Mouse (Mus musculus): ENCODE results near the gene Syngr2. TPM values are rescaled to one million over a fixed set of nuclear protein-coding genes. Genes with fewer than 3 reads are reported as not detected.

The Syngr2 gene
- polyA plus RNA-seq, 1 experiment from 2014 or later: 13.7 TPM

DNA sequence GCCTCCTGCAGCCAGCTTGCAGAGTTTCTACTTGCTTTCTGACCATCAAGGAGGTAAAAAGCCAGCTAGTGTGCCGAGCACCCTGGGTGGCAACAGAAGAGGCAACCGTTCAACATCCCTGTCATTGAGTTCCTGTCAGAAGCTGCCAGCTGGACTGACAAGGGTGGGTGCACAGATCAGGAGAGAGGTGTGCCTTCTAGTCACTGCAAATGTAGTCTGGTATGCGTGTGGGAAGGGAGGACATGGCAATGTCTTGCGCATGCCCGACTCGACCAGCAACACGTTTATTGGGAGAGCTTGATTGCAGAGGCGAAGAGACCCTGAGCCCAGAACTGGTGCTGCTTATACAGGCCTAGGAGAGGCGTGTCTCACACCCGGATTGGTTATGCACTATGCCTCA is 48.0 kb downstream of the Syngr2 start:
- ATAC-seq (ENCODE audit: low FRiP score): no peak
- WGBS: 95% methylated on average over 10 of the region's 10 CpGs

DNA sequence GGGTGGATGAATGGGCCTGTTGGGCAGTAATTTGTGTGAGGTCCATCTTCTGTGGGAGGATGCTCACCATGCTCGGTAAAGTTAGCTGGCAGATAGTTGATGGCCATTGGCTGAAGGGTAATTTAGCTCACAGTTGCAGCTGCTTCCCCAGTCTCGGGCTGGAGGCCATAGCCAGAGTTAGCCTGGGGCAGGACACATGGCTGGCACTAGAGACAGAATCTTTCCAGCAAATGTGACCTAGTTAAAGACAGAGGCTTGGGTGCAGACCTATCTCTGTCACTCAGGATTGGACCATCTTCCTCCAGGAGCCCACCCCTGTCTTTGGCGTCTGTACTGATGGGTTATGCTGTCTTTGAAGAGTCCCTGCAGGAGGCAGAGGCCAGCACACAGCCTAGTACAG is 48.9 kb downstream of the Syngr2 start:
- H3K27ac ChIP-seq (replicated peaks): no peak overlapping the region

More for the DNA sequence above, 48.0 kb downstream of the Syngr2 start:
- peaks cover 11% of the 10 kb centered on the region for H3K4me1 ChIP-seq
- no peak overlapping the region for H3K27ac ChIP-seq (replicated peaks)
- peaks cover 31% of the 10 kb centered on the region for H3K27me3 ChIP-seq (replicated peaks)
- H3K9me3 ChIP-seq (replicated peaks): no peaks in the 10 kb centered on the region
- H3K36me3 ChIP-seq: no peaks in the 10 kb centered on the region; the same call in 1 of the 2 replicates
- no peak overlapping the region for H3K4me3 ChIP-seq (replicated peaks)
- H3K9ac ChIP-seq (replicated peaks): no peak overlapping the region
- H3K4me2 ChIP-seq: no peak overlapping the region

DNA sequence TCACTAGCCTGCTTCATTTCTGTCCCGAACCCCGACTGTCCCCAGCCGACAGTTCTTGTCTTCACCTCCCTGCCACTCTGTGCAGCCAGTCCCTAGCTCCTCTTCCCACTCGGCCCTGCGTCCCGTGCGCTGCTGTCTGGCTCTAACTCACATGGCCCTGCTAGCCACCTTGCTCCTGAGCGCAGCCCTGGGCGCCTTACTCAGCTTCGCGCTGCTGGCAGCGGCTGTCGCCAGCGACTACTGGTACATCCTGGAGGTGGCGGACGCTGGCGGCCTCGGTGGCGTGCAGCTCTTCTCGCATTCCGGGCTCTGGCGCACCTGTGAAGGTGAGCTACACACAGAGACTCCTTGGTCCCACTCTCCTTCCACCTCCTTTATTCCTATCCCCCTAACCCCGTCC is 51.1 kb downstream of the Syngr2 start, which contains the start of gene Tmem235:
Gene Tmem235 (plus strand): TSS at position 152 of the 400 bp plus-strand sequence.
- WGBS: 4% methylated on average over 23 of the region's 23 CpGs
- Histone ChIP-seq H3K4me3 (replicated peaks) (no peak within 1 kb of the TSS), H3K27ac (replicated peaks) (no peak within 1 kb of the TSS), H3K27me3 (replicated peaks) (peaks cover 32% of the 10 kb centered on the region), H3K4me1 (peaks cover 13% of the 10 kb centered on the region), H3K9me3 (replicated peaks) (no peaks in the 10 kb centered on the region), H3K4me2 (peak within 1 kb of the TSS; percentile 26; the same call in 1 of the 2 replicates), H3K9ac (replicated peaks) (0 out of 2 replicates have a peak within 1 kb of the TSS, but pooled peaks have one; percentile 14), H3K36me3 (no peaks in the 10 kb centered on the region)
- ATAC-seq (ENCODE audit: low FRiP score): no peak

More for the DNA sequence above, 48.9 kb downstream of the Syngr2 start:
- peaks cover 32% of the 10 kb centered on the region for H3K27me3 ChIP-seq (replicated peaks)
- H3K9me3 ChIP-seq (replicated peaks): no peaks in the 10 kb centered on the region
- no peak overlapping the region for H3K4me3 ChIP-seq (replicated peaks)
- H3K4me2 ChIP-seq: no peak overlapping the region
- ATAC-seq (ENCODE audit: low FRiP score): no peak
- H3K4me1 ChIP-seq: peaks cover 13% of the 10 kb centered on the region
- no peak overlapping the region for H3K9ac ChIP-seq (replicated peaks)
- H3K36me3 ChIP-seq: no peaks in the 10 kb centered on the region; the same call in 1 of the 2 replicates
- 21% methylated on average over 3 of the region's 3 CpGs for WGBS

DNA sequence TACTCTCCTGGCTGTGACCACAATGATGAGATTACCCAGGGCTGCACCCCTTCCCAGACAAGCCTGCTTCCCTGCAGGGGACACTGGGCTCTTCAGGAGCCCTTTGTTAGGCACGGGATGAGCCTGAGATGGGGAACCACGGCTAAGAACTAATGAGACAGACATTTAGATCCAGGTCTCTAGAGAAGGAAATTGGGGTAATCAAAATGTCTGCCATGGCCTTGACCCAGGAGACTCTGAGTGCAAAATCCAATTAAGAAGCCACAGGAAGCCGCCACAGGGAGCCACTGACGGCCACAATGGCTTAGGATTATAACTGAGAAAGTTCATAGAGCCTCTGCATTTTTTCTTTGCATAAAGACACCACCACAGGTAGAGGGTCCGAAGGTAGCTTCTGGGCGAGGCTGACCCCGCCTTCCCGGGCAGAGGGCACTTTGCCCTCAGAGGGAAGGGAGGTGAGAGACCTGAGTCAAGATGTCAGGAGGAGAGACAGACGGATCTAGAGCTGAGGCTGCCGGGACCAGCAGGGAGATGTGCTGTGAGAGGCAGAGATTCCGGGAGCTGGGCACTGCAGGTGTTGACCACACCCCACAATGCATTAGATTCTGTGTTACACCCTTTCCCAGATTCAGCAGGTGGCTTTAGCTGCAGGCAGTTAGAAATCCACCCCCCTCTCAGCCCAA is 53.8 kb downstream of the Syngr2 start:
- Histone ChIP-seq H3K9ac (replicated peaks) (no peak overlapping the region), H3K4me2 (no peak overlapping the region), H3K36me3 (no peaks in the 10 kb centered on the region), H3K27ac (replicated peaks) (no peak overlapping the region), H3K9me3 (replicated peaks) (no peaks in the 10 kb centered on the region), H3K4me3 (replicated peaks) (no peak overlapping the region), H3K27me3 (replicated peaks) (peaks cover 32% of the 10 kb centered on the region), H3K4me1 (peaks cover 25% of the 10 kb centered on the region)
- no peak for ATAC-seq (ENCODE audit: low FRiP score)
- WGBS: 40% methylated on average over 11 of the region's 11 CpGs

Other genes with a start within 250 kb of the Syngr2 start
- 20.5 and 23.6 TPM in 2 replicates for gene Tnrc6c, start 155.4 kb upstream of the Syngr2 start, polyA plus RNA-seq (2015; fragmentation: Nextera tagmentation; extraction: Ambion mirVana)
- 0.99 and 4.6 TPM in 2 replicates for gene Tmc8, start 27.6 kb upstream of the Syngr2 start, polyA plus RNA-seq (2015; fragmentation: Nextera tagmentation; extraction: Ambion mirVana)
- gene Tmc6, start 27.5 kb upstream of the Syngr2 start, polyA plus RNA-seq (2015; fragmentation: Nextera tagmentation; extraction: Ambion mirVana): 7.5 and 12.0 TPM in 2 replicates
- 0.23 TPM in 1 of 2 replicates, not detected in the other for gene 6030468B19Rik, start 12.0 kb upstream of the Syngr2 start, polyA plus RNA-seq (2015; fragmentation: Nextera tagmentation; extraction: Ambion mirVana)
- 0.95 and 1.7 TPM in 2 replicates for gene Gm20708, start within 50 bp of the Syngr2 start, polyA plus RNA-seq (2015; fragmentation: Nextera tagmentation; extraction: Ambion mirVana)
- 6.0 and 8.0 TPM in 2 replicates for gene Afmid, start 16.3 kb downstream of the Syngr2 start, polyA plus RNA-seq (2015; fragmentation: Nextera tagmentation; extraction: Ambion mirVana)
- 15.6 and 42.9 TPM in 2 replicates for gene Tk1, start 16.4 kb downstream of the Syngr2 start, polyA plus RNA-seq (2015; fragmentation: Nextera tagmentation; extraction: Ambion mirVana)
- 26.7 and 88.4 TPM in 2 replicates for gene Birc5, start 39.6 kb downstream of the Syngr2 start, polyA plus RNA-seq (2015; fragmentation: Nextera tagmentation; extraction: Ambion mirVana)
- gene Tmem235, start 51.1 kb downstream of the Syngr2 start, polyA plus RNA-seq (2015; fragmentation: Nextera tagmentation; extraction: Ambion mirVana): not detected in 2 replicates
- 4.7 and 5.0 TPM in 2 replicates for gene Tha1, start 63.8 kb downstream of the Syngr2 start, polyA plus RNA-seq (2015; fragmentation: Nextera tagmentation; extraction: Ambion mirVana)
- gene Socs3, start 160.4 kb downstream of the Syngr2 start, polyA plus RNA-seq (2015; fragmentation: Nextera tagmentation; extraction: Ambion mirVana): 6.7 and 13.2 TPM in 2 replicates
- 60.7 and 62.8 TPM in 2 replicates for gene Pgs1, start 176.6 kb downstream of the Syngr2 start, polyA plus RNA-seq (2015; fragmentation: Nextera tagmentation; extraction: Ambion mirVana)